Comparison of ENCODE assay signal across 9 mouse cellular contexts in genomic region chr16:36821474-36821873, GRCm38 (mm10). TPM values are rescaled to one million over a fixed set of nuclear protein-coding genes. Genes with fewer than 3 reads are reported as not detected.
DNase-seq lines count a peak whose midpoint lies in the region; ATAC-seq and TF ChIP-seq lines count a peak whose summit lies in the region.
"Had no signal": no experiment of that assay in that cellular context is flagged by ENCODE, and none has a peak within 500 bp of the region (broad histone marks: within the 10 kb centered on the region; RNA-seq: fewer than 3 reads in every experiment).

No protein-coding gene starts in this region.

- no peak overlapping the region for H3K9ac ChIP-seq in MEL (ENCODE audit: control insufficient read depth, low read depth, low read length, poor library complexity, severe bottlenecking)
- H3K9ac ChIP-seq: hindbrain, embryonic 15.5 days had no signal

- no peaks in the 10 kb centered on the region for H3K9me3 ChIP-seq in MEL (replicated peaks; ENCODE audit: insufficient read depth, low read length)
- H3K9me3 ChIP-seq: hindbrain, embryonic 15.5 days had no signal

- ATAC-seq in granulocyte monocyte progenitor cell, adult 5-6 weeks (replicated peaks; ENCODE audit: poor library complexity, severe bottlenecking) = peak; percentile 93
- peak; percentile 80 for ATAC-seq in megakaryocyte progenitor cell, adult 5-6 weeks (replicated peaks; ENCODE audit: poor library complexity)
- no peak for ATAC-seq in activated CD4-positive, CD25-positive, alpha-beta regulatory T cell, adult 4 months

- H3K79me2 ChIP-seq in MEL (ENCODE audit: control insufficient read depth, insufficient read depth, low read length, poor library complexity) = no peaks in the 10 kb centered on the region

- TF ChIP-seq RAD21 in MEL (IDR thresholded peaks at IDR 0.05; ENCODE audit: low read depth, low read length) = no peak

- TF ChIP-seq EP300 in MEL (IDR thresholded peaks at IDR 0.05; ENCODE audit: low read depth in 1 of 2, low read length in 2 of 2) = no peak

- TF ChIP-seq POLR2A in MEL (IDR thresholded peaks at IDR 0.05; ENCODE audit: control insufficient read depth in 1 of 2, insufficient read depth in 1 of 2, low read depth in 1 of 2, low read length in 2 of 2, poor library complexity in 1 of 2) = no peak

- peaks cover 0 to 6% of the 10 kb centered on the region in 2 experiments; a peak in 2 of 4 replicates for H3K4me1 ChIP-seq in MEL (ENCODE audit: control insufficient read depth in 1 of 2, insufficient read depth in 2 of 2, low read length in 2 of 2)
- H3K4me1 ChIP-seq: hindbrain, embryonic 15.5 days had no signal

- no peak for TF ChIP-seq CTCF in MEL (IDR thresholded peaks at IDR 0.05 in 2 of 3, conservative IDR thresholded peaks at IDR 0.05 in 1 of 3; ENCODE audit: control insufficient read depth in 1 of 3, insufficient read depth in 1 of 3, low read depth in 2 of 3, low read length in 3 of 3, poor library complexity in 1 of 3, severe bottlenecking in 1 of 3)

- H3K4me3 ChIP-seq in MEL (ENCODE audit: control insufficient read depth in 1 of 2, insufficient read depth in 1 of 2, low read depth in 2 of 2, low read length in 2 of 2) = no peak overlapping the region
- H3K4me3 ChIP-seq: hindbrain, embryonic 15.5 days had no signal

- no peak overlapping the region for H3K27ac ChIP-seq in MEL (ENCODE audit: control insufficient read depth, low read depth, low read length)
- H3K27ac ChIP-seq: hindbrain, embryonic 15.5 days had no signal

- no peaks in the 10 kb centered on the region; a peak in 1 of 4 replicates for H3K27me3 ChIP-seq in MEL (ENCODE audit: control insufficient read depth in 1 of 2, insufficient read depth in 2 of 2, low read length in 2 of 2)
- H3K27me3 ChIP-seq: hindbrain, embryonic 15.5 days had no signal

- peak; percentile 81 for DNase-seq in heart, adult 11 months
- DNase-seq in heart, adult 9 months (ENCODE audit: low spot score in 2 of 2) = no peak
- peak; percentile 76 for DNase-seq in MEL (ENCODE audit: low read depth, low spot score)
- no peak for DNase-seq in layer of hippocampus, postnatal 10 days (ENCODE audit: low spot score in 2 of 2)
- DNase-seq in adrenal gland, postnatal 25 days = no peak

- peaks cover 0 to 4% of the 10 kb centered on the region in 2 experiments; a peak in 2 of 4 replicates for H3K36me3 ChIP-seq in MEL (ENCODE audit: control insufficient read depth in 1 of 2, insufficient read depth in 2 of 2, low read length in 2 of 2)
- H3K36me3 ChIP-seq: hindbrain, embryonic 15.5 days had no signal

TF ChIP-seq in MEL, 35 proteins besides CTCF, POLR2A, EP300 and RAD21:
- TF ChIP-seq ZC3H11A (IDR thresholded peaks at IDR 0.05; ENCODE audit: low read depth, low read length) = no peak
- no peak for TF ChIP-seq GATA1 (IDR thresholded peaks at IDR 0.05; ENCODE audit: low read depth, low read length)
- no peak for TF ChIP-seq SMC3 (IDR thresholded peaks at IDR 0.05; ENCODE audit: low read depth, low read length)
- TF ChIP-seq TBP (IDR thresholded peaks at IDR 0.05; ENCODE audit: low read depth, low read length) = no peak
- TF ChIP-seq MEF2A (IDR thresholded peaks at IDR 0.05; ENCODE audit: extremely low read depth, insufficient replicate concordance, low read depth, low read length, poor library complexity, severe bottlenecking) = no peak
- TF ChIP-seq UBTF (IDR thresholded peaks at IDR 0.05; ENCODE audit: borderline replicate concordance, insufficient read depth, low read depth, low read length) = no peak
- TF ChIP-seq ZNF384 (IDR thresholded peaks at IDR 0.05; ENCODE audit: low read depth, low read length) = no peak
- no peak for TF ChIP-seq NRF1 (IDR thresholded peaks at IDR 0.05; ENCODE audit: insufficient read depth, low read depth, low read length, poor library complexity, severe bottlenecking)
- TF ChIP-seq MYB (IDR thresholded peaks at IDR 0.05; ENCODE audit: low read depth, low read length) = no peak
- TF ChIP-seq SIN3A (IDR thresholded peaks at IDR 0.05; ENCODE audit: low read length) = no peak
- TF ChIP-seq HCFC1 (IDR thresholded peaks at IDR 0.05; ENCODE audit: low read depth, low read length) = no peak
- no peak for TF ChIP-seq MAZ (IDR thresholded peaks at IDR 0.05; ENCODE audit: low read depth, low read length)
- TF ChIP-seq MYC (IDR thresholded peaks at IDR 0.05; ENCODE audit: low read depth, low read length) = no peak
- TF ChIP-seq MXI1 (IDR thresholded peaks at IDR 0.05; ENCODE audit: low read depth, low read length) = no peak
- no peak for TF ChIP-seq ETS1 (IDR thresholded peaks at IDR 0.05; ENCODE audit: low read depth, low read length)
- TF ChIP-seq KAT2A (conservative IDR thresholded peaks at IDR 0.05; ENCODE audit: low read depth, low read length) = no peak
- no peak for TF ChIP-seq JUND (IDR thresholded peaks at IDR 0.05; ENCODE audit: low read depth, low read length)
- no peak for TF ChIP-seq NELFE (IDR thresholded peaks at IDR 0.05; ENCODE audit: low read depth, low read length)

RNA-seq across cellular contexts. Expression of gene Iqcb1, which starts 6.7 kb away (rescaled TPM):
- total RNA-seq in MEL (2012; rRNA removed) = 8.7 and 11.2 TPM in 2 replicates
- 10 to 100 TPM in 1 of 2 experiments, not detected in 1; 14.2 TPM for polyA plus RNA-seq in MEL (2012; ENCODE audit: insufficient read depth in 1 of 2, insufficient read length in 2 of 2, low read depth in 1 of 2, low replicate concordance in 2 of 2, missing spikeins in 1 of 2)
- total RNA-seq in granulocyte monocyte progenitor cell, adult 5-6 weeks (2014; fragmentation: Nextera tagmentation) = 4.7 and 13.6 TPM in 2 replicates
- 10.8 and 11.2 TPM in 2 replicates for total RNA-seq in granulocyte monocyte progenitor cell, adult 5-6 weeks (2017)
- 12.7 and 18.7 TPM in 2 replicates for total RNA-seq in megakaryocyte progenitor cell, adult 5-6 weeks (2015)
- total RNA-seq in megakaryocyte progenitor cell, adult 5-6 weeks (2017) = 11.1 and 11.7 TPM in 2 replicates
- 10 to 100 TPM; 36.4 to 43.1 TPM for total RNA-seq in layer of hippocampus, postnatal 10 days (2021)
- 18.6 and 19.5 TPM in 2 replicates for total RNA-seq in adrenal gland, postnatal 25 days (2021)
- 10 to 100 TPM; 12.1 to 22.1 TPM for polyA plus RNA-seq in activated CD4-positive, CD25-positive, alpha-beta regulatory T cell, adult 4 months (2017; shearing (Covaris generic))

RNA-seq across cellular contexts. Expression of gene Slc15a2, which starts 36.7 kb away (rescaled TPM):
- not detected in 2 replicates for total RNA-seq in MEL (2012; rRNA removed)
- polyA plus RNA-seq in MEL (2012; ENCODE audit: insufficient read depth in 1 of 2, insufficient read length in 2 of 2, low read depth in 1 of 2, low replicate concordance in 2 of 2, missing spikeins in 1 of 2) = not detected
- total RNA-seq in granulocyte monocyte progenitor cell, adult 5-6 weeks (2014; fragmentation: Nextera tagmentation) = 5.8 and 9.2 TPM in 2 replicates
- 6.1 and 10.6 TPM in 2 replicates for total RNA-seq in granulocyte monocyte progenitor cell, adult 5-6 weeks (2017)
- 5.3 and 7.5 TPM in 2 replicates for total RNA-seq in megakaryocyte progenitor cell, adult 5-6 weeks (2015)
- 8.0 and 10.3 TPM in 2 replicates for total RNA-seq in megakaryocyte progenitor cell, adult 5-6 weeks (2017)
- total RNA-seq in layer of hippocampus, postnatal 10 days (2021) = 10 to 100 TPM; 49.3 to 50.1 TPM
- total RNA-seq in adrenal gland, postnatal 25 days (2021) = 1.1 and 1.7 TPM in 2 replicates
- 10 to 100 TPM; 20.4 to 57.5 TPM for polyA plus RNA-seq in activated CD4-positive, CD25-positive, alpha-beta regulatory T cell, adult 4 months (2017; shearing (Covaris generic))

RNA-seq across cellular contexts. Expression of gene Eaf2, which starts 53.3 kb away (rescaled TPM):
- 0.27 and 0.65 TPM in 2 replicates for total RNA-seq in MEL (2012; rRNA removed)
- under 1 TPM in 1 of 2 experiments, not detected in 1; 0.68 TPM for polyA plus RNA-seq in MEL (2012; ENCODE audit: insufficient read depth in 1 of 2, insufficient read length in 2 of 2, low read depth in 1 of 2, low replicate concordance in 2 of 2, missing spikeins in 1 of 2)
- 2.8 TPM in 1 of 2 replicates, not detected in the other for total RNA-seq in granulocyte monocyte progenitor cell, adult 5-6 weeks (2014; fragmentation: Nextera tagmentation)
- total RNA-seq in granulocyte monocyte progenitor cell, adult 5-6 weeks (2017) = not detected in 2 replicates
- 0.42 and 1.4 TPM in 2 replicates for total RNA-seq in megakaryocyte progenitor cell, adult 5-6 weeks (2015)
- total RNA-seq in megakaryocyte progenitor cell, adult 5-6 weeks (2017) = 1.1 TPM in 1 of 2 replicates, not detected in the other
- 1 to 10 TPM in 1 of 2 experiments, under 1 TPM in 1; 0.54 to 1.2 TPM for total RNA-seq in layer of hippocampus, postnatal 10 days (2021)
- 1.4 and 1.6 TPM in 2 replicates for total RNA-seq in adrenal gland, postnatal 25 days (2021)
- polyA plus RNA-seq in activated CD4-positive, CD25-positive, alpha-beta regulatory T cell, adult 4 months (2017; shearing (Covaris generic)) = 1 to 10 TPM; 1.4 to 2.5 TPM

RNA-seq across cellular contexts. Expression of gene Golgb1, which starts 53.5 kb away (rescaled TPM):
- 15.8 and 16.8 TPM in 2 replicates for total RNA-seq in MEL (2012; rRNA removed)
- polyA plus RNA-seq in MEL (2012; ENCODE audit: insufficient read depth in 1 of 2, insufficient read length in 2 of 2, low read depth in 1 of 2, low replicate concordance in 2 of 2, missing spikeins in 1 of 2) = 10 to 100 TPM; 34.1 to 35.0 TPM
- total RNA-seq in granulocyte monocyte progenitor cell, adult 5-6 weeks (2014; fragmentation: Nextera tagmentation) = 31.5 and 39.4 TPM in 2 replicates
- 32.4 and 59.6 TPM in 2 replicates for total RNA-seq in granulocyte monocyte progenitor cell, adult 5-6 weeks (2017)
- 14.1 and 18.5 TPM in 2 replicates for total RNA-seq in megakaryocyte progenitor cell, adult 5-6 weeks (2015)
- 30.7 and 37.1 TPM in 2 replicates for total RNA-seq in megakaryocyte progenitor cell, adult 5-6 weeks (2017)
- 10 to 100 TPM; 59.3 to 62.9 TPM for total RNA-seq in layer of hippocampus, postnatal 10 days (2021)
- 60.8 and 97.3 TPM in 2 replicates for total RNA-seq in adrenal gland, postnatal 25 days (2021)
- polyA plus RNA-seq in activated CD4-positive, CD25-positive, alpha-beta regulatory T cell, adult 4 months (2017; shearing (Covaris generic)) = 10 to 100 TPM; 39.5 to 40.1 TPM

Comparison
In these comparisons a context has a peak if more than half of its experiments do, and no peak if none do; other contexts are left out.
1. DNase-seq: peak in heart, adult 11 months (single experiment) and MEL (single experiment); none in heart, adult 9 months (0 of 2), layer of hippocampus, postnatal 10 days (0 of 2) and adrenal gland, postnatal 25 days (single experiment).
2. RNA of gene Slc15a2, which starts 36.7 kb away (total RNA-seq): 49.3 to 50.1 TPM in layer of hippocampus, postnatal 10 days; 5.8 to 10.6 TPM in granulocyte monocyte progenitor cell, adult 5-6 weeks, 5.3 to 10.3 TPM in megakaryocyte progenitor cell, adult 5-6 weeks, 1.1 to 1.7 TPM in adrenal gland, postnatal 25 days and not detected in MEL; every median in the first group is over 4 times any median in the second.